Mouse (Mus musculus): ENCODE results near the gene Myo1d. TPM values are rescaled to one million over a fixed set of nuclear protein-coding genes. Genes with fewer than 3 reads are reported as not detected.

Gene Myo1d
- polyA plus RNA-seq, 1 experiment = 6.4 TPM

DNA sequence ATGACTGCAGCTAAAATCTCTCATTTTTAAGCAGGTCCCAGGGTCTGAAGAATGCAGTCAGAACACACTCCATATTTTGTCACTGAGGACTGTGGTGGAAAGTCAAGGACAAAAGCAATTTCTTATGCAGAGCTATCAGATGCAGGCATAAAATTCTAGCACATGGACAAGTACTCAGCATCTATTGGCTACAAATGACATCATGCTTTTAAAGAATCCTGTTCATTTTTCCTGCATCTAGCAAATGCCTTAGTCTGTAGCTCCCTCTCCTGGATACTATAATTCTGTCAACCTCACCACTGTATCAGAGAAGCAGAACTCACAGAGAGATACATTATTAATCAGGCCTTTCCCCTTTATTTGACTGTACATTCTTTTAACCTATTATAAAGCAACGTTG is 109.4 kb downstream of the Myo1d start:
- WGBS = 46% methylated on average over 1 of the region's 1 CpGs
- TF ChIP-seq CTCF (IDR thresholded peaks at IDR 0.05; ENCODE audit: control insufficient read depth, insufficient read depth, low read length) (no peak), POLR2A (IDR thresholded peaks at IDR 0.05; ENCODE audit: borderline replicate concordance, control insufficient read depth, low read depth, low read length) (no peak)
- no peak overlapping the region for H3K4me3 ChIP-seq (replicated peaks; ENCODE audit: control insufficient read depth, low read depth, low read length)
- H3K4me1 ChIP-seq (ENCODE audit: control insufficient read depth, insufficient read depth, low read length) = no peaks in the 10 kb centered on the region
- H3K27ac ChIP-seq (ENCODE audit: control insufficient read depth, insufficient read depth, low read depth, low read length, poor library complexity) = no peak overlapping the region

DNA sequence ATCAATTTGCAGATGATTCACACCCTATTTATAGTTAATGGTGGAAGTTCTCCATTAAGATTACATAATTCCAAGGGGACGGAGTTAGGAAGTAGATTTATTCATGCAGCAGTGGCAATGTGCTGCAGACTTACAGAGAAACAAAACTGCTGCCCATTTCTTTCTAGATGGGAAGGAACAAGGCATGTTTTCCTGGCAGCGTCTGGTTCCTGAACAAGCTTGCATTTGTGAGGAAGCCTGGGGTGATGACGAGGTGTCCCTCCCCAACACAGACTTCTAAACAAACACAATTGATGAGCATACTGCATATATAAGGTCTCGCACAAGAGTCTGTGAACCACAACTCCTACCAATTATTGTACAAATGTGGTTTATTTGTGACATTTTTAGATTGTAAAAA is 109.9 kb downstream of the Myo1d start:
- WGBS = 74% methylated on average over 4 of the region's 4 CpGs
- H3K27ac ChIP-seq (ENCODE audit: control insufficient read depth, insufficient read depth, low read depth, low read length, poor library complexity) = no peak overlapping the region
- TF ChIP-seq POLR2A (IDR thresholded peaks at IDR 0.05; ENCODE audit: borderline replicate concordance, control insufficient read depth, low read depth, low read length) (no peak), CTCF (IDR thresholded peaks at IDR 0.05; ENCODE audit: control insufficient read depth, insufficient read depth, low read length) (no peak)
- H3K4me1 ChIP-seq (ENCODE audit: control insufficient read depth, insufficient read depth, low read length) = no peaks in the 10 kb centered on the region
- no peak overlapping the region for H3K4me3 ChIP-seq (replicated peaks; ENCODE audit: control insufficient read depth, low read depth, low read length)

DNA sequence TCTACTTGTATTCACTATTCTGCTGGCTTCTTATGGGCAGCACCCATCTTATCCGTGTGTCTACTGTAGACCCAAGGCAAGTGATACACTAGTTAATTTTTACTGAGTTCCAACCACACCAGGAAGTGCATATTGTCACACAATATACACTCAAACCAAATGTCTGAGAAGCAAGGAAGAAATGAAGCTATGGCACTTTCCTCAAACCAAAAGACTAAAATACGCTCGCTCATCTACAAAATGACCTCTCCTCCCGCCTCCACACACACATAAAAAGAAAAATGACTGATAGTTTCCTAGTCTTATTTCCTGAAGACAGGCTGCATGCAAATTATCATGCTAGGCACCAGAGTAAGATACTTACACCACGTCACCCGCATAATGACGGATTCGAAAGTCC is 113.6 kb downstream of the Myo1d start:
- Histone ChIP-seq H3K4me3 (replicated peaks; ENCODE audit: control insufficient read depth, low read depth, low read length) (no peak overlapping the region), H3K27ac (ENCODE audit: control insufficient read depth, insufficient read depth, low read depth, low read length, poor library complexity) (no peak overlapping the region), H3K4me1 (ENCODE audit: control insufficient read depth, insufficient read depth, low read length) (no peaks in the 10 kb centered on the region)
- 89% methylated on average over 8 of the region's 8 CpGs for WGBS
- TF ChIP-seq POLR2A (IDR thresholded peaks at IDR 0.05; ENCODE audit: borderline replicate concordance, control insufficient read depth, low read depth, low read length) = no peak
- no peak for TF ChIP-seq CTCF (IDR thresholded peaks at IDR 0.05; ENCODE audit: control insufficient read depth, insufficient read depth, low read length)

DNA sequence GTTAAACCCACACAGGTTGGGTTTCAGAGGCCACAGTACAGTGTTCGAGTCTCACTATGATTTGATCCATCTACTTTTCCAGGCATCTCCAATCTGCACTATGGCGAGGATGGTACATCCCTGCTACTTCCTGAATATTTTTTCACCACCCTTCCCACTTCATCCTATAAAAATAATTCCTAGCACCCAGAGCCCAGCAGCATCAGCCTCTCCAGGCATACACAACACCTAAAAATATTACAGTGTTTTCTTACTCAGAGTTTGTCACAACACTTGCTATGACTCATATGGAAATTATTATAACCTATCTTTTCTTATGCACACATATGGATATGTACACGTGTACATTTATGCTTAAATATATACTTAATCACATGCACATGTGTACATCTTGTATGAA is 115.6 kb downstream of the Myo1d start:
- no peaks in the 10 kb centered on the region for H3K4me1 ChIP-seq (ENCODE audit: control insufficient read depth, insufficient read depth, low read length)
- WGBS = 80% methylated on average over 3 of the region's 3 CpGs
- no peak overlapping the region for H3K4me3 ChIP-seq (replicated peaks; ENCODE audit: control insufficient read depth, low read depth, low read length)
- no peak overlapping the region for H3K27ac ChIP-seq (ENCODE audit: control insufficient read depth, insufficient read depth, low read depth, low read length, poor library complexity)
- no peak for TF ChIP-seq CTCF (IDR thresholded peaks at IDR 0.05; ENCODE audit: control insufficient read depth, insufficient read depth, low read length)
- no peak for TF ChIP-seq POLR2A (IDR thresholded peaks at IDR 0.05; ENCODE audit: borderline replicate concordance, control insufficient read depth, low read depth, low read length)

- Histone ChIP-seq H3K4me3 (replicated peaks; ENCODE audit: control insufficient read depth, low read depth, low read length) (no peak overlapping the region), H3K4me1 (ENCODE audit: control insufficient read depth, insufficient read depth, low read length) (no peaks in the 10 kb centered on the region), H3K27ac (ENCODE audit: control insufficient read depth, insufficient read depth, low read depth, low read length, poor library complexity) (no peak overlapping the region)
- 83% methylated on average over 5 of the region's 5 CpGs for WGBS
- TF ChIP-seq POLR2A (IDR thresholded peaks at IDR 0.05; ENCODE audit: borderline replicate concordance, control insufficient read depth, low read depth, low read length) (no peak), CTCF (IDR thresholded peaks at IDR 0.05; ENCODE audit: control insufficient read depth, insufficient read depth, low read length) (no peak)
These were observed 134.7 kb downstream of the Myo1d start for GRCm38 (mm10) chr11:80645111-80645510.

DNA sequence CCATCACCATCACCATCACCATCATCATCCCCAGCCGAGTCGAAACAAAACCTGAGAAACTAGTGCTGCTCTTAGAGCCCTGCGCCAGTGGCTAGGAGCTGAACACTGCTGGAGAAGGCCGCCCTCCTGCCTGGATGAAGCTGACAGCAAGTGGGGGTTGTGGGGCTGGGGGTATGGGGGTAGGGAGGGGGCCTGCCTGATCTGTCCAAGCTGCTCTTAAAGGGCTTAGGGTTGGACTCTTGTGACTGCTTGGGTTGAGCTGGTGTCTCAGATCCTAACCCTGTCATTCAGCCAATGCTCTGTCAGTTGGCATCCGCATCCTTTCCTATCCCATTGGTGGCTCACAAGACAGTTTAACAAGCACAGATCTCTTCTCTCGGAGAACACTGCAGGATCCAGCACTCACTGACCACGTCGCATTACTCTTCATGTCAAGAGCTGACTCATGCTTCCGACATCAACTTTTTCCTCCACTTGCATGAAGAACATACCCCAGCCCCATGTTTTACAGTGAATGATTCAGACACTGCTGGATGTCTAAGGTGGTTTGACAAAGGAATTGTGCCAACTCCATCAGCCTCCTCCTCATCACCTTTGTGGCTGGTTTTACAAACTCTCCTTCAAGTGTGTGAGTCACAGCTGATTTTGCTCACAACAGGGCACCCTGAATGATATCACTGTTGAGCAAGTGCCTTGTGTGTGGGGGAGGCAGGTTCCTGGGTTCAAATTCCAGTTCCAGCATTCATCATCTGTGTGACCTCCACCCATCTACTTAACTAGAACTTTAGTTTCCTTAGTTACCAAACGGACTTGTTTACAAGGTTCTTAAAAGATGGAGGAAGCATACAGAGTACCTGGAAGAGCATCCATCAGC is 150.6 kb downstream of the Myo1d start:
- Histone ChIP-seq H3K4me3 (replicated peaks; ENCODE audit: control insufficient read depth, low read depth, low read length) (no peak overlapping the region), H3K27ac (ENCODE audit: control insufficient read depth, insufficient read depth, low read depth, low read length, poor library complexity) (no peak overlapping the region), H3K4me1 (ENCODE audit: control insufficient read depth, insufficient read depth, low read length) (no peaks in the 10 kb centered on the region)
- WGBS = 87% methylated on average over 10 of the region's 10 CpGs
- TF ChIP-seq POLR2A (IDR thresholded peaks at IDR 0.05; ENCODE audit: borderline replicate concordance, control insufficient read depth, low read depth, low read length) (no peak), CTCF (IDR thresholded peaks at IDR 0.05; ENCODE audit: control insufficient read depth, insufficient read depth, low read length) (no peak)

DNA sequence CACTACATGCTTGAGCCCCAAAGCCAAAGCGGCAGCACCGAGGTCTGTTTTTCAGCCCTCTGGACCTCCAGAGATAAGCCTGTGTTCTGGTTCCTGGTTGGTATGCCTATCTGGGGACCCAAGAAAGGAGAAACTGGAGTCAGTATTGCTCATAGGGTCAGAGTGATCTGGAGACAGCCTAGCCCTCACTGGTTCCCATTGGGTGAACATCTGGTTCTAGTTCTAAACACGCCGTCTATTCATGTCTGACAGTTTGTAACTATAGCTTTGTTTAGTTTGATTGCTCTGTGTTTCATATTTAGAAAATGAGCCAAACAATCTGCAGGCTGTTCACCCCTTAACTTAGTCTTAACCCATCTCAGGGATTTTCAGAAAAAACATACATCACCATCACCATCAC is 151.2 kb downstream of the Myo1d start:
- Histone ChIP-seq H3K27ac (ENCODE audit: control insufficient read depth, insufficient read depth, low read depth, low read length, poor library complexity) (no peak overlapping the region), H3K4me3 (replicated peaks; ENCODE audit: control insufficient read depth, low read depth, low read length) (no peak overlapping the region)
- WGBS = 91% methylated on average over 4 of the region's 4 CpGs

GRCm38 (mm10) chr11:80623038-80623380 is 156.8 kb downstream of the Myo1d start:
- H3K4me3 ChIP-seq (replicated peaks; ENCODE audit: control insufficient read depth, low read depth, low read length) = no peak overlapping the region
- TF ChIP-seq CTCF (IDR thresholded peaks at IDR 0.05; ENCODE audit: control insufficient read depth, insufficient read depth, low read length) (no peak), POLR2A (IDR thresholded peaks at IDR 0.05; ENCODE audit: borderline replicate concordance, control insufficient read depth, low read depth, low read length) (no peak)
- no peaks in the 10 kb centered on the region for H3K4me1 ChIP-seq (ENCODE audit: control insufficient read depth, insufficient read depth, low read length)
- no peak overlapping the region for H3K27ac ChIP-seq (ENCODE audit: control insufficient read depth, insufficient read depth, low read depth, low read length, poor library complexity)
- 74% methylated on average over 7 of the region's 7 CpGs for WGBS

More for the DNA sequence above, 151.2 kb downstream of the Myo1d start:
- no peak for TF ChIP-seq CTCF (IDR thresholded peaks at IDR 0.05; ENCODE audit: control insufficient read depth, insufficient read depth, low read length)
- no peak for TF ChIP-seq POLR2A (IDR thresholded peaks at IDR 0.05; ENCODE audit: borderline replicate concordance, control insufficient read depth, low read depth, low read length)
- H3K4me1 ChIP-seq (ENCODE audit: control insufficient read depth, insufficient read depth, low read length) = no peaks in the 10 kb centered on the region
